Mouse (Mus musculus) neural tube, embryonic 15.5 days (tissue): ENCODE results near the gene Gm37240. TPM values are rescaled to one million over a fixed set of nuclear protein-coding genes. Genes with fewer than 3 reads are reported as not detected.
A peak's percentile ranks its signal among the peaks of the same experiment; 100 is the strongest.
"Not testable (repeated sequence)": the region's sequence is repeated elsewhere in the genome, so short reads cannot be mapped to it uniquely, and the experiment has no call there.

Source experiments
- ATAC-seq: fragments of 200-750 bp; cut with Nextera tagmentation; 2 replicates; pipeline ENCODE4 v1.8.0; 2017; ENCODE audit warnings: mild to moderate bottlenecking, moderate TSS enrichment, moderate library complexity; ENCODE audit not compliant: low FRiP score
- H3K27ac ChIP-seq: fragments of 300-500 bp; sonication (generic); replicated peaks from 2 replicates; pipeline ENCODE4 v1.5.1; 2015; ENCODE audit warnings: mild to moderate bottlenecking, inconsistent platforms
- H3K27me3 ChIP-seq: fragments of 300-500 bp; sonication (generic); replicated peaks from 2 replicates; pipeline ENCODE4 v1.6.1; 2015; ENCODE audit warnings: inconsistent platforms
- H3K36me3 ChIP-seq: fragments of 300-500 bp; sonication (generic); 2 replicates; pipeline ENCODE4 v1.6.1; 2015; ENCODE audit warnings: inconsistent platforms
- H3K4me1 ChIP-seq: fragments of 300-500 bp; sonication (generic); 2 replicates; pipeline ENCODE4 v1.6.1; 2015; ENCODE audit warnings: inconsistent platforms
- H3K4me2 ChIP-seq: fragments of 300-500 bp; sonication (generic); 2 replicates; pipeline ENCODE4 v1.6.1; 2015; ENCODE audit warnings: inconsistent platforms, mild to moderate bottlenecking, moderate library complexity
- H3K4me3 ChIP-seq: fragments of 300-500 bp; sonication (generic); replicated peaks from 2 replicates; pipeline ENCODE4 v1.5.1; 2015; ENCODE audit warnings: mild to moderate bottlenecking, inconsistent platforms
- H3K9ac ChIP-seq: fragments of 300-500 bp; sonication (generic); replicated peaks from 2 replicates; pipeline ENCODE4 v1.6.1; 2015; ENCODE audit warnings: mild to moderate bottlenecking, inconsistent platforms
- H3K9me3 ChIP-seq: fragments of 300-500 bp; sonication (generic); replicated peaks from 2 replicates; pipeline ENCODE4 v1.6.1; 2016; ENCODE audit warnings: inconsistent platforms
- WGBS: fragments of 180-500 bp; shearing (Covaris S2); methylation state at CpG from one replicate; pipeline ENCODE4 v1.1.7; 2015; ENCODE audit warnings: mixed read lengths; 5-methylcytosine and 5-hydroxymethylcytosine counted together
- polyA plus RNA-seq: library from polyadenylated mRNA; unstranded; fragments of >200 nt; fragmentation: Nextera tagmentation; extraction: Ambion mirVana; gene quantifications from 2 replicates; pipeline ENCODE4 v1.2.1, GENCODE M21; 2015

Gene Gm37240
- polyA plus RNA-seq, result 0.99 and 3.8 TPM in 2 replicates

GRCm38 (mm10) chr3:85887239-85887827 lies at the start of gene Gm37240, which contains the start of gene Glt28d2:
Gm37240 (minus strand) TSS chr3:85887518.
Glt28d2 (minus strand) TSS chr3:85887516.
- Histone ChIP-seq H3K27me3 (peaks cover 31% of the 10 kb centered on the region), H3K9me3 (no peaks in the 10 kb centered on the region), H3K9ac (peak within 1 kb of the TSS; percentile 38), H3K27ac (no peak within 1 kb of the TSS), H3K4me3 (peak within 1 kb of the TSS; percentile 55), H3K4me2 (peak within 1 kb of the TSS; percentile 99), H3K4me1 (peaks cover 23% of the 10 kb centered on the region), H3K36me3 (no peaks in the 10 kb centered on the region)
- under 1% methylated on average over 48 of the region's 48 CpGs for WGBS
- peak; percentile 87 for ATAC-seq

GRCm38 (mm10) chr3:85933586-85933985 lies 46.3 kb upstream of the Gm37240 start:
- no peak overlapping the region for H3K4me2 ChIP-seq
- no peak overlapping the region for H3K27ac ChIP-seq
- 91% methylated on average over 5 of the region's 5 CpGs for WGBS
- H3K9ac ChIP-seq, result no peak overlapping the region
- no peak for ATAC-seq
- no peaks in the 10 kb centered on the region for H3K36me3 ChIP-seq
- no peaks in the 10 kb centered on the region for H3K9me3 ChIP-seq
- no peaks in the 10 kb centered on the region for H3K4me1 ChIP-seq
- H3K4me3 ChIP-seq, result no peak overlapping the region
- H3K27me3 ChIP-seq, result no peaks in the 10 kb centered on the region

- no peak overlapping the region for H3K4me2 ChIP-seq
- H3K27me3 ChIP-seq, result no peaks in the 10 kb centered on the region
- H3K9ac ChIP-seq, result no peak overlapping the region
- no peak overlapping the region for H3K27ac ChIP-seq
- no peak overlapping the region for H3K4me3 ChIP-seq
- 85% methylated on average over 6 of the region's 6 CpGs for WGBS
- H3K4me1 ChIP-seq, result no peaks in the 10 kb centered on the region
- H3K36me3 ChIP-seq, result no peaks in the 10 kb centered on the region
- no peak for ATAC-seq
- H3K9me3 ChIP-seq, result no peaks in the 10 kb centered on the region
Measured at GRCm38 (mm10) chr3:85931859-85932258, 44.5 kb upstream of the Gm37240 start.

- H3K4me3 ChIP-seq, result no peak overlapping the region
- ATAC-seq, result no peak
- no peaks in the 10 kb centered on the region for H3K4me1 ChIP-seq
- no peaks in the 10 kb centered on the region for H3K36me3 ChIP-seq
- H3K27me3 ChIP-seq, result no peaks in the 10 kb centered on the region
- H3K9ac ChIP-seq, result no peak overlapping the region
- H3K4me2 ChIP-seq, result no peak overlapping the region
- no peaks in the 10 kb centered on the region for H3K9me3 ChIP-seq
- H3K27ac ChIP-seq, result no peak overlapping the region
- 60% methylated on average over 11 of the region's 11 CpGs for WGBS
Measured at GRCm38 (mm10) chr3:85930671-85931255, 43.4 kb upstream of the Gm37240 start.

- no peak for ATAC-seq
Measured at GRCm38 (mm10) chr3:85929711-85930110, 42.4 kb upstream of the Gm37240 start.

GRCm38 (mm10) chr3:85928140-85928611 lies 40.9 kb upstream of the Gm37240 start:
- Histone ChIP-seq H3K4me3 (no peak overlapping the region), H3K36me3 (no peaks in the 10 kb centered on the region), H3K27me3 (no peaks in the 10 kb centered on the region), H3K27ac (no peak overlapping the region), H3K4me2 (no peak overlapping the region), H3K4me1 (peaks cover 3% of the 10 kb centered on the region), H3K9ac (no peak overlapping the region), H3K9me3 (no peaks in the 10 kb centered on the region)
- WGBS, result 63% methylated on average over 5 of the region's 5 CpGs
- ATAC-seq, result no peak

More at GRCm38 (mm10) chr3:85929711-85930110, 42.4 kb upstream of the Gm37240 start:
- Histone ChIP-seq H3K9ac (no peak overlapping the region), H3K36me3 (no peaks in the 10 kb centered on the region), H3K27ac (no peak overlapping the region), H3K9me3 (no peaks in the 10 kb centered on the region), H3K4me3 (no peak overlapping the region), H3K4me2 (no peak overlapping the region), H3K4me1 (no peaks in the 10 kb centered on the region), H3K27me3 (no peaks in the 10 kb centered on the region)
- WGBS, result 85% methylated on average over 5 of the region's 5 CpGs

GRCm38 (mm10) chr3:85927296-85927695 lies 40.0 kb upstream of the Gm37240 start:
- Histone ChIP-seq H3K9me3 (no peaks in the 10 kb centered on the region), H3K9ac (no peak overlapping the region), H3K4me1 (peaks cover 3% of the 10 kb centered on the region), H3K4me3 (no peak overlapping the region), H3K27me3 (no peaks in the 10 kb centered on the region), H3K4me2 (no peak overlapping the region), H3K27ac (no peak overlapping the region), H3K36me3 (no peaks in the 10 kb centered on the region)
- ATAC-seq, result no peak
- 75% methylated on average over 9 of the region's 9 CpGs for WGBS

- 45% methylated on average over 18 of the region's 18 CpGs for WGBS
- Histone ChIP-seq H3K4me1 (peaks cover 3% of the 10 kb centered on the region), H3K36me3 (no peaks in the 10 kb centered on the region), H3K27me3 (no peaks in the 10 kb centered on the region), H3K27ac (no peak overlapping the region), H3K9me3 (no peaks in the 10 kb centered on the region), H3K4me2 (peak overlapping the region; percentile 45), H3K4me3 (no peak overlapping the region), H3K9ac (no peak overlapping the region)
- ATAC-seq, result peak; percentile 81
Measured at GRCm38 (mm10) chr3:85923954-85924945, 36.9 kb upstream of the Gm37240 start.

- no peaks in the 10 kb centered on the region for H3K9me3 ChIP-seq
- no peak overlapping the region for H3K27ac ChIP-seq
- 80% methylated on average over 8 of the region's 8 CpGs for WGBS
- H3K9ac ChIP-seq, result no peak overlapping the region
- no peaks in the 10 kb centered on the region for H3K27me3 ChIP-seq
- no peak for ATAC-seq
- peaks cover 3% of the 10 kb centered on the region for H3K4me1 ChIP-seq
- H3K36me3 ChIP-seq, result no peaks in the 10 kb centered on the region
- H3K4me3 ChIP-seq, result no peak overlapping the region
- no peak overlapping the region for H3K4me2 ChIP-seq
Measured at GRCm38 (mm10) chr3:85923343-85923742, 36.0 kb upstream of the Gm37240 start.

GRCm38 (mm10) chr3:85922331-85922730 lies 35.0 kb upstream of the Gm37240 start:
- Histone ChIP-seq H3K9ac (no peak overlapping the region), H3K9me3 (no peaks in the 10 kb centered on the region), H3K27ac (no peak overlapping the region), H3K4me3 (no peak overlapping the region), H3K36me3 (no peaks in the 10 kb centered on the region), H3K27me3 (no peaks in the 10 kb centered on the region), H3K4me2 (no peak overlapping the region), H3K4me1 (peaks cover 3% of the 10 kb centered on the region)
- WGBS, result 48% methylated on average over 3 of the region's 3 CpGs
- no peak for ATAC-seq

- ATAC-seq, H3K27ac ChIP-seq, H3K4me1 ChIP-seq, H3K27me3 ChIP-seq, H3K4me3 ChIP-seq, H3K36me3 ChIP-seq, H3K9ac ChIP-seq, H3K4me2 ChIP-seq, H3K9me3 ChIP-seq: not testable (repeated sequence)
- WGBS, result 86% methylated on average over 2 of the region's 2 CpGs
Measured at GRCm38 (mm10) chr3:85920671-85921070, 33.4 kb upstream of the Gm37240 start.
